ENCODE assay signal across 15 mouse cellular contexts in the genomic region with DNA sequence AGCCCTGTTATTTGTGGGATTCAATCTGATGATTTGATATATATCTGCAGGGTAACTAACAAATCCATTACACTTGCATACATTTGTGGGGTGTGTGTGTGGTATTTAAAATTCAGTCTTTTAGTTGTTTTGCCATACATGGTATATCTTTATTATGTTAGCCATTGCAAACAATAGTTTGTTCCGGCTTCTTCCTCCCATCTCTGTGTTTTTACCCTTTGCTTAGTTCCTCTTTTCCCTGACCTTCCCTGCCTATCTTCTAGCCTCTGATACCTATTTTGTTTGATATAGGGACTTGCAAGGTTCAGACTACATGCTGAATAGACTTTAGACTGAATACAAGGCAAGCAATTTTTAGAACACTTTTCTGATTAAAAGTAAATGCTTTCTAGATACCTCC.
DNase-seq lines count a peak whose midpoint lies in the region.
"Had no signal": no experiment of that assay in that cellular context is flagged by ENCODE, and none has a peak within 500 bp of the region (broad histone marks: within the 10 kb centered on the region; RNA-seq: fewer than 3 reads in every experiment).

No protein-coding gene starts in this region.

- peak; percentile 0 for DNase-seq in embryo, embryonic 10.5 days (ENCODE audit: low spot score)
- DNase-seq in embryo, embryonic 10 days (ENCODE audit: low spot score): no peak
- DNase-seq in thymus, postnatal 0 days (ENCODE audit: low spot score): peak; percentile 1
- no peak for DNase-seq in thymus, postnatal 10 days (ENCODE audit: low spot score in 2 of 2)
- DNase-seq in right cerebral cortex, postnatal 36 days (ENCODE audit: low spot score in 2 of 2): no peak
- DNase-seq: adrenal gland, adult 8-10 months; adrenal gland, postnatal 14 days; adrenal gland, postnatal 36 days; B cell, adult 2 months; cerebellum, adult 11-12 months; cerebellum, adult 2 months; cerebellum, adult 9-10 months; cerebellum, postnatal 10 days; cerebellum, postnatal 25 days; forebrain, postnatal 0 days had no signal

Comparison
In these comparisons a context has a peak if more than half of its experiments do, and no peak if none do; other contexts are left out.
1. DNase-seq: peak in embryo, embryonic 10.5 days (single experiment) and thymus, postnatal 0 days (single experiment); none in embryo, embryonic 10 days (single experiment), thymus, postnatal 10 days (0 of 2) and right cerebral cortex, postnatal 36 days (0 of 2).